In genomic region chr7:95467028-95467427, GRCm38 (mm10) we compare ENCODE assay signal across 27 mouse cellular contexts.
"Had no signal": no experiment of that assay in that cellular context is flagged by ENCODE, and none has a peak within 500 bp of the region (broad histone marks: within the 10 kb centered on the region; RNA-seq: fewer than 3 reads in every experiment).

No protein-coding gene starts in this region.

- H3K36me3 ChIP-seq: embryonic facial prominence, embryonic 10.5 days; embryonic facial prominence, embryonic 12.5 days; embryonic facial prominence, embryonic 13.5 days; embryonic facial prominence, embryonic 15.5 days; forebrain, embryonic 10.5 days; forebrain, embryonic 12.5 days; forebrain, embryonic 15.5 days had no signal

- H3K27me3 ChIP-seq: embryonic facial prominence, embryonic 12.5 days; embryonic facial prominence, embryonic 13.5 days; embryonic facial prominence, embryonic 15.5 days; forebrain, embryonic 12.5 days; forebrain, embryonic 13.5 days; forebrain, embryonic 15.5 days had no signal

- ATAC-seq: forebrain, embryonic 13.5 days; forebrain, embryonic 14.5 days; forebrain, embryonic 15.5 days; forebrain, embryonic 16.5 days; forebrain, postnatal 0 days had no signal

- H3K9ac ChIP-seq: embryonic facial prominence, embryonic 12.5 days; embryonic facial prominence, embryonic 13.5 days; embryonic facial prominence, embryonic 15.5 days; forebrain, embryonic 12.5 days; forebrain, embryonic 13.5 days; forebrain, embryonic 15.5 days; forebrain, postnatal 0 days had no signal

- H3K27ac ChIP-seq: embryonic facial prominence, embryonic 10.5 days; embryonic facial prominence, embryonic 12.5 days; embryonic facial prominence, embryonic 13.5 days; embryonic facial prominence, embryonic 15.5 days; forebrain, embryonic 10.5 days; forebrain, embryonic 12.5 days; forebrain, embryonic 13.5 days; forebrain, embryonic 15.5 days; gastrocnemius, adult 2 months; heart, adult 2 months had no signal

- H3K4me1 ChIP-seq: embryonic facial prominence, embryonic 10.5 days; embryonic facial prominence, embryonic 12.5 days; embryonic facial prominence, embryonic 13.5 days; embryonic facial prominence, embryonic 15.5 days; forebrain, embryonic 12.5 days; forebrain, embryonic 13.5 days; forebrain, embryonic 15.5 days had no signal

- H3K4me3 ChIP-seq: embryonic facial prominence, embryonic 10.5 days; embryonic facial prominence, embryonic 12.5 days; embryonic facial prominence, embryonic 13.5 days; embryonic facial prominence, embryonic 15.5 days; erythroblast, embryonic 14.5 days; forebrain, embryonic 10.5 days; forebrain, embryonic 12.5 days; forebrain, embryonic 13.5 days; forebrain, embryonic 15.5 days; gastrocnemius, adult 2 months; heart, adult 2 months had no signal

- H3K9me3 ChIP-seq: embryonic facial prominence, embryonic 10.5 days; embryonic facial prominence, embryonic 12.5 days; embryonic facial prominence, embryonic 13.5 days; embryonic facial prominence, embryonic 15.5 days; forebrain, embryonic 10.5 days; forebrain, embryonic 12.5 days; forebrain, embryonic 13.5 days; forebrain, embryonic 15.5 days had no signal

- DNase-seq: cerebellum, adult 9-10 months; cerebellum, adult 9-11 months; cerebellum, postnatal 10 days; cerebellum, postnatal 14 days; cerebellum, postnatal 25 days; cerebellum, postnatal 36 days; embryo, embryonic 11 days; forebrain, postnatal 0 days; gastrocnemius, adult 2 months; gastrocnemius, postnatal 10 days; gastrocnemius, postnatal 14 days; gastrocnemius, postnatal 25 days; gastrocnemius, postnatal 36 days; heart, adult 11 months; heart, adult 18-20 months; heart, adult 2 months had no signal
